Mouse (Mus musculus) myocyte (in vitro differentiated cells): ENCODE results near the gene Atp5e. TPM values are rescaled to one million over a fixed set of nuclear protein-coding genes. Genes with fewer than 3 reads are reported as not detected.

Source experiments
- H3K27me3 ChIP-seq: one replicate; pipeline ENCODE4 v1.6.1; 2011; ENCODE audit not compliant: control insufficient read depth, insufficient read depth, insufficient read length
- H3K36me3 ChIP-seq: one replicate; pipeline ENCODE4 v1.6.1; 2011; ENCODE audit not compliant: control insufficient read depth, insufficient read depth
- H3K4me2 ChIP-seq: one replicate; pipeline ENCODE4 v1.6.1; 2011; ENCODE audit warnings: low read depth, control low read depth
- H3K4me3 ChIP-seq: one replicate; pipeline ENCODE4 v1.5.1; 2011; ENCODE audit warnings: mild to moderate bottlenecking, control low read depth, moderate library complexity
- H3K79me2 ChIP-seq: one replicate; pipeline ENCODE4 v1.6.1; 2011; ENCODE audit not compliant: control insufficient read depth, insufficient read depth
- H3ac ChIP-seq: one replicate; pipeline ENCODE4 v1.6.1; 2011; ENCODE audit not compliant: control insufficient read depth, insufficient read length
- CEBPB ChIP-seq: IDR thresholded peaks from 2 replicates; pipeline ENCODE4 v1.6.1; 2011; ENCODE audit warnings: mild to moderate bottlenecking, moderate library complexity; ENCODE audit not compliant: poor library complexity, insufficient read depth, severe bottlenecking
- E2F4 ChIP-seq: IDR thresholded peaks from one replicate; pipeline ENCODE4 v1.6.1; 2011; ENCODE audit warnings: mild to moderate bottlenecking, control low read depth, moderate library complexity; ENCODE audit not compliant: insufficient read depth
- MAX ChIP-seq: IDR thresholded peaks from one replicate; pipeline ENCODE4 v1.6.1; 2011; ENCODE audit warnings: low read depth, mild to moderate bottlenecking, control low read depth
- MYOD1 ChIP-seq, 3 experiments: IDR thresholded peaks; one replicate each; pipeline ENCODE4 v1.6.1; 2011; ENCODE audit warnings: control low read depth in 2 of 3, low read depth in 2 of 3, mild to moderate bottlenecking in 2 of 3, moderate library complexity in 1 of 3; ENCODE audit not compliant: insufficient read length in 2 of 3, control insufficient read depth in 1 of 3
- MYOG ChIP-seq, 3 experiments: IDR thresholded peaks; one replicate each; pipeline ENCODE4 v1.6.1; 2011; ENCODE audit warnings: control low read depth in 2 of 3, low read depth in 2 of 3, mild to moderate bottlenecking in 2 of 3; ENCODE audit not compliant: insufficient read length in 2 of 3, control insufficient read depth in 1 of 3, insufficient read depth in 1 of 3
- POLR2A ChIP-seq: IDR thresholded peaks from one replicate; pipeline ENCODE4 v1.6.1; 2011; ENCODE audit warnings: low read depth, mild to moderate bottlenecking, control low read depth, moderate library complexity; ENCODE audit not compliant: insufficient read length
- POLR2AphosphoS2 ChIP-seq: IDR thresholded peaks from one replicate; pipeline ENCODE4 v1.6.1; 2011; ENCODE audit warnings: low read depth, control low read depth; ENCODE audit not compliant: insufficient read length
- REST ChIP-seq: IDR thresholded peaks from one replicate; pipeline ENCODE4 v1.6.1; 2011; ENCODE audit warnings: mild to moderate bottlenecking, control low read depth, moderate library complexity; ENCODE audit not compliant: insufficient read depth, insufficient read length
- SRF ChIP-seq: IDR thresholded peaks from one replicate; pipeline ENCODE4 v1.6.1; 2011; ENCODE audit warnings: low read depth; ENCODE audit not compliant: control insufficient read depth, insufficient read length
- TCF12 ChIP-seq: IDR thresholded peaks from one replicate; pipeline ENCODE4 v1.6.1; 2011; ENCODE audit warnings: mild to moderate bottlenecking, control low read depth; ENCODE audit not compliant: poor library complexity, insufficient read depth, severe bottlenecking
- TCF3 ChIP-seq: IDR thresholded peaks from one replicate; pipeline ENCODE4 v1.6.1; 2011; ENCODE audit warnings: low read depth, control low read depth; ENCODE audit not compliant: insufficient read length
- USF1 ChIP-seq: IDR thresholded peaks from one replicate; pipeline ENCODE4 v1.6.1; 2011; ENCODE audit warnings: low read depth, mild to moderate bottlenecking, control low read depth, moderate library complexity
- polyA plus RNA-seq: library from polyadenylated mRNA; unstranded; fragments of >200 nt; fragmentation: generic; extraction: Trizol; gene quantifications from one replicate; pipeline ENCODE4 v1.2.1, GENCODE M21; 2012; ENCODE audit warnings: missing spikeins

The Atp5e gene
- polyA plus RNA-seq, 1 experiment = 1,160 TPM

GRCm38 (mm10) chr2:174501517-174501916 lies 37.6 kb upstream of the Atp5e start:
- Histone ChIP-seq H3K4me2 (no peak overlapping the region), H3K4me3 (no peak overlapping the region), H3K79me2 (no peaks in the 10 kb centered on the region), H3K27me3 (no peaks in the 10 kb centered on the region), H3ac (no peak overlapping the region), H3K36me3 (no peaks in the 10 kb centered on the region)
- TF ChIP-seq CEBPB (no peak), MAX (no peak), TCF12 (no peak), E2F4 (no peak), POLR2AphosphoS2 (no peak), POLR2A (no peak), TCF3 (no peak), MYOD1 (IDR thresholded peaks at IDR 0.05; ENCODE audit: control insufficient read depth in 1 of 3, insufficient read length in 2 of 3, low read depth in 2 of 3) (no peak), REST (no peak)

DNA sequence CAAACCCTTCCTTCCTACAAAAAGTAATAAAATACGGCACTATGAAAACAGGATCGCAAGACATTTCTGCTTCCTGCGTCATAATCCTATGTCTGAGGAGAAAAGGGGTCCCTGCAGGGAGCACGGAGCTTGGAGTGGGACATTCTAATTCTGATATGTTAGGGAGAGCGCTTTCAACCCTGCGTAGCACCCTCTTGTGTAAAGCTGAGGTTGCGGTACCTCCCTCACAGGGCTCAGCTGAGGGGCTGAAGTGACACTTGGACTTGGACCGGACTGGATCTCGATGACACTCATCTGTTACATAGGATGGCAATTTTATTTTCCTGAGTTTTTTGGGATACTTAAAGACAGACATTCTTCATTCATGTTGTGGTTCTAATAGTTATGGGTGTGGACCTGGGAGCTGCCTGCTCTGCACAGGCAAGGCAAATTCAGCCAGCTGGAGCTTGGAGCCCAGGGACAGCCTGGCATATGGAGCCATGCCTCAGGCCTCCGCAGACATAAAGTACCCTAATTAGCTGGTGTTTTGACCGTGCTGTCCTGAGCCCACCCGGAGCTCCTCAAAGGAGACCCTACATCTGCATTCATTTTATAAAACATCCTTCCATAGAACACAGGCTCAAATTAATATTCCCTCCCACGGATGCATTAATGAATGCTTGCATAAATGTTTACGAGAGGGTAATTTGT lies 37.1 kb upstream of the Atp5e start:
- TF ChIP-seq MAX (no peak), MYOG (IDR thresholded peaks at IDR 0.05; ENCODE audit: control insufficient read depth in 1 of 3, insufficient read depth in 1 of 3, insufficient read length in 2 of 3, low read depth in 2 of 3) (no peak), TCF3 (no peak)
- Histone ChIP-seq H3K79me2 (no peaks in the 10 kb centered on the region), H3K4me3 (no peak overlapping the region), H3K36me3 (no peaks in the 10 kb centered on the region), H3K27me3 (no peaks in the 10 kb centered on the region), H3K4me2 (no peak overlapping the region), H3ac (no peak overlapping the region)

DNA sequence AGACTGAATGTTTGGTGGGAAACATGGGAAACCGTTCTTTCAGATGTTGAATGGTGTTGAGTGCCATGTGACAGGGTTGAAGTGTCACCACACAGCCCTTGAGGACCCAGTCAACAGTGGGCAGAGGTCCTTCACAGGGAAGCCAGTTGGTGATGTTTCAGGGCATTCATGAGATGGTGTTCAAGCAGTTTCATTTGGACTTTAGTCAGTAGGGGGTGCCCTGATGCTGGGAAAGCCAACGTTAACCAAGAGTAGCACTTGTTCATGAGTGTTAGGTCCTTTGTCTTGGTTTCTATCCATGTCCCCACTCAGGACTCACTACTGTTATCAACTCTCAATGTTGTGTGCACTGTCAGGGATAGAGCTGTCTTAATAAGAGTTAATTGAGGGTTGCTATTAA lies 29.0 kb upstream of the Atp5e start:
- no peaks in the 10 kb centered on the region for H3K27me3 ChIP-seq
- TF ChIP-seq MYOG (IDR thresholded peaks at IDR 0.05; ENCODE audit: control insufficient read depth in 1 of 3, insufficient read depth in 1 of 3, insufficient read length in 2 of 3, low read depth in 2 of 3) = no peak
- TF ChIP-seq TCF3 = no peak
- TF ChIP-seq USF1 = no peak
- TF ChIP-seq CEBPB = no peak
- TF ChIP-seq MAX = no peak
- no peak for TF ChIP-seq E2F4
- no peak for TF ChIP-seq MYOD1 (IDR thresholded peaks at IDR 0.05; ENCODE audit: control insufficient read depth in 1 of 3, insufficient read length in 2 of 3, low read depth in 2 of 3)
- TF ChIP-seq POLR2AphosphoS2 = no peak
- no peaks in the 10 kb centered on the region for H3K36me3 ChIP-seq
- no peaks in the 10 kb centered on the region for H3K79me2 ChIP-seq
- H3K4me3 ChIP-seq = no peak overlapping the region
- H3ac ChIP-seq = no peak overlapping the region
- no peak overlapping the region for H3K4me2 ChIP-seq

DNA sequence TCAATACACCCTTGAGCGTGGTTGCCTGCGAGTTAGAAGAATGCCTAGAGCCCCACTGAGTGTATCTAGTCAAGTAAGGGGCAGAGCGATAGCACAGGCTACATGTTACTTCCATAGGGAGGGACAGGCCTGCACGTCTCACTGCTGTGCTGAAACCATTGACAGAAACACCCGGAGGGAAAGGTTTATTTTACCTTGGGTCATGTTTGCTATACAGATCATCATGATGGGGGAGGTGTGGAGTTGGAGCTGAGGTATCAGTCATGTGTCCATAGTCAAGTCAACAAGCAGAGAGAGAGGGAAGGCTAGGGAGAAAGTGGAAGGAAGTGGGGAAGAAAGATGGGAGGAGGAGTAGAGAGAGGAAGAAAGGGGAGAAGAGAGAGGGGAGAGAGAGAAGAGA lies 23.1 kb upstream of the Atp5e start:
- no peak overlapping the region for H3K4me3 ChIP-seq
- H3K36me3 ChIP-seq = no peaks in the 10 kb centered on the region
- H3K27me3 ChIP-seq = no peaks in the 10 kb centered on the region
- H3K79me2 ChIP-seq = no peaks in the 10 kb centered on the region
- TF ChIP-seq SRF (no peak), REST (no peak), USF1 (no peak), MYOG (IDR thresholded peaks at IDR 0.05; ENCODE audit: control insufficient read depth in 1 of 3, insufficient read depth in 1 of 3, insufficient read length in 2 of 3, low read depth in 2 of 3) (no peak), TCF12 (no peak), CEBPB (no peak), TCF3 (no peak), MYOD1 (IDR thresholded peaks at IDR 0.05; ENCODE audit: control insufficient read depth in 1 of 3, insufficient read length in 2 of 3, low read depth in 2 of 3) (no peak), POLR2AphosphoS2 (no peak), MAX (no peak), E2F4 (no peak)
- no peak overlapping the region for H3K4me2 ChIP-seq
- no peak overlapping the region for H3ac ChIP-seq

DNA sequence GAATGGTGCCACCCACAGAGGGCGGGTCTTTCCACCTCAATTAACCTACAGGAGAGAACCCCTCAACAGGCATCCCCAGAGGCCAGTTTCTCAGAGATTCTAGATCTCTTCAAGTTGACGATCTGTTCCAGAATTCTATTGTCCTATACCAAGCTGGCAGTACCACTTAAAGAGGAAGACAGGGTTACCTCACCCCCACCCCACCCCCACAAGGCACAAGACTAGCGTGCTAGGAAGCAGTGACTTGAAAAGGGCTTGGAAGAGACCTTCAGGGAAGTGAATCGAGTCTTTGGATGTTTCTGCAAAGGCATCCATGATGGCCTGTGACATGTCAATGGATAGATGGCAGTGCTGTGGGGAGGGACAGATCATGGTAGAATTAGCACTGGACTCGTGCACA lies 14.8 kb upstream of the Atp5e start:
- TF ChIP-seq REST = no peak
- no peak for TF ChIP-seq MAX
- no peak for TF ChIP-seq TCF12
- TF ChIP-seq SRF = no peak
- no peak for TF ChIP-seq E2F4
- TF ChIP-seq CEBPB = no peak
- no peak for TF ChIP-seq TCF3
- no peak for TF ChIP-seq POLR2AphosphoS2
- TF ChIP-seq MYOG (IDR thresholded peaks at IDR 0.05; ENCODE audit: control insufficient read depth in 1 of 3, insufficient read depth in 1 of 3, insufficient read length in 2 of 3, low read depth in 2 of 3) = no peak
- no peak for TF ChIP-seq USF1
- TF ChIP-seq POLR2A = no peak
- no peak for TF ChIP-seq MYOD1 (IDR thresholded peaks at IDR 0.05; ENCODE audit: control insufficient read depth in 1 of 3, insufficient read length in 2 of 3, low read depth in 2 of 3)
- Histone ChIP-seq H3K36me3 (no peaks in the 10 kb centered on the region), H3K79me2 (no peaks in the 10 kb centered on the region), H3K27me3 (no peaks in the 10 kb centered on the region), H3ac (no peak overlapping the region), H3K4me2 (no peak overlapping the region), H3K4me3 (no peak overlapping the region)
